Mouse (Mus musculus) CD4-positive, CD25-positive, alpha-beta regulatory T cell, adult 4 months (primary cell): ENCODE data around the gene Ccnt2. TPM values are rescaled to one million over a fixed set of nuclear protein-coding genes. Genes with fewer than 3 reads are reported as not detected.

Experiments used
- ATAC-seq: one replicate; pipeline ENCODE4 v1.8.0; 2017
- polyA plus RNA-seq, 2 experiments: library from polyadenylated mRNA; unstranded; fragments of 100-300 nt; shearing (Covaris generic); gene quantifications; one replicate each; pipeline ENCODE4 v1.2.1; 2017

Ccnt2 gene
- polyA plus RNA-seq, 2 experiments from 2014 or later, result 102 to 119 TPM

DNA sequence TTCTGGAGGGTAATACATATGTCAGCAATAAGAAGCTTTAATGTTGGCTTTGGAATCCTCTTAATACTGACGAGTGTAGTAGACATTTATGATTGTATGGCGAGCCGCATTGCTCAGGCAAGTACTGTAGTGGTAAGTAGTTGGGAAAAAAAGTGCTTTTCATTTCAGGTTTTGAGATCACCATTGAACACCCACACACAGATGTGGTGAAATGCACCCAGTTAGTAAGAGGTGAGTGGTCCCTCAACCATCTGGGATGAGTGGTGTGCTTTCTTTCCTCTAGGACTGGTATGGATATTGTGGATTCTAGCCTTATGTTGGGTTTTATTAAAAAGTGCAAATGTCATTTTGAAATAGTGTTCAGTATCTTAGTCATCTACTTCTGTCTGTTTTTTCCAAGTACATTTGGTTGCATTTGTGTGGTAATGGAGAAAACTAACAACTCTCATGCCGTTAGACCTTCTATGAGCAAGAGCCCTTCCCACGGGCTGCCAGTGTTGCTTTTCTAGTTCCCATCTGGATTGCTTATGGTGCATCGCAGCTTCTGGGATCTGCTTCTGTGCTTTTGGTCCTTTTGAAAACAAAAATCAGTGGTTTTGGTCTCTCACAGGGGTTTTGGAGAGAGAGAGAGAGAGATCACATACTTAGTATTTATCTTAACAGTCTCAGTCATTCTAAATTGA, 21.3 kb downstream of the Ccnt2 start:
- no peak for ATAC-seq

DNA sequence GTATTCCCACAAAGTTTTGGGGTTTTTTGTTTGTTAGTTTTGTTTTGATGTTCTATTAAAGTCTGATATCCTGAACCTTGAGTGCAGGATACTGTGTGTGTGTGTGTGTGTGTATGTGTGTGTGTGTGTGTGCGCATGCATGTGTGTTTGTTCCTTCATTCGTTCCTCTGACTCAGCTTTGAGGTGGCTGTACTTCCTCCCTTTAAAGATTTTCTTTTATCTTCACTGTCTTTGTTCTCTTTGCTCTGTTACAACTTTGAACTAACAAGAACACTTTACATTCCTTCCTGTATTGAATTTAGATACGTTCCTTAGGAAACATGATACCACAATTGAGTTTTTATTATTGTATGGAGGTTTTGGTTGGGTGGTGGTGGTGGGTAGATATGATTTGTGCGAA, 22.4 kb downstream of the Ccnt2 start:
- ATAC-seq, result peak; percentile 95

DNA sequence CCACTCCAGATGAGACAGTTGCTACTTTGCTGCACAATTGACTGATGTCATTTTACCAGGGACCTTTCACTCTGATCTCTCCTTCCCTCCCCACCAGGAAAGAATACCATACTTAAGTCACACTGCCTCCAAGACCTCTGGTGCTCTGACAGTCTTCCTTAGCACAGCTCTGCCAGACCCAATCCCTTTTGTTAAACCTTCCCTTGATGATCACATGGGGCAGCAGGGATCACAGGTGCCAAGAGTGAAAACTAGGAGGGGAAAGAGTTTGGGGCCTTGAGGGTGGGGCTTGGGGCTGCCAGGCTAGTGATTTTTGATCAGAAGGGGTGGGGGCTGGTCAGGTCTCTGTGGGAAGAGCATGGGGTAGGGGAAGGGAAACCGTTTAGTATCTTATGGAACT, 22.8 kb downstream of the Ccnt2 start:
- no peak for ATAC-seq

DNA sequence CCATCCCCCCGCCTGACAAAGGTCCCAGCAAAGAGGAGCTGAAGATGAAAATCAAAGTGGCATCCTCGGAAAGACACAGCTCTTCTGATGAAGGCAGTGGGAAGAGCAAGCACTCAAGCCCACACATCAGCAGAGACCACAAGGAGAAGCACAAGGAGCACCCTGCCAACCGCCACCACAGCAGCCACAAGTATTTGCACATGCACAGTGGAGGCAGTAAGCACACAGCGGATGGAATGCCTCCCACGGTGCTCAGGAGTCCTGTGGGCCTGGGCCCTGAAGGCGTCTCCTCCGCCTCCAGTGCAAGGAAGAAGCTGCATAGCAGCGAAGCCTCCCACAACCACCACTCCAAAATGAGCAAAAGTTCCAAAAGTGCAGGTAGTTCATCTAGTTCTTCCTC, 29.0 kb downstream of the Ccnt2 start:
- no peak for ATAC-seq

DNA sequence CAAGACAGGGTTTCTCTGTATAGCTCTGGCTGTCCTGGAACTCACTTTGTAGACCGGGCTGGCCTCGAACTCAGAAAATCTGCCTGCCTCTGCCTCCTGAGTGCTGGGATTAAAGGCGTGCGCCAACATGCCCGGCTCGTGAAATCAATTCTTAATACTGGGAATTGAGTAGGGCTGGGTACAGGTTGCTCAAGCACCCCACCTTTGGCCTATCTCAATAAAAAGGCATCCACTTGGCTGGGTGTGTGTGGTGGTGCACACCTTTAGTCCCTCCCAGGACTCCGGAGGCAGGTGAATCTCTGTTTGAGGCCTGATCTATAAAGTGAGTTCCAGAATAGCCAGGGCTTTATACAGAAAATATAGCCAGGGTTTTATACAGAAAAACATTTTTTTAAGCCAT, 34.7 kb downstream of the Ccnt2 start:
- ATAC-seq, result no peak

DNA sequence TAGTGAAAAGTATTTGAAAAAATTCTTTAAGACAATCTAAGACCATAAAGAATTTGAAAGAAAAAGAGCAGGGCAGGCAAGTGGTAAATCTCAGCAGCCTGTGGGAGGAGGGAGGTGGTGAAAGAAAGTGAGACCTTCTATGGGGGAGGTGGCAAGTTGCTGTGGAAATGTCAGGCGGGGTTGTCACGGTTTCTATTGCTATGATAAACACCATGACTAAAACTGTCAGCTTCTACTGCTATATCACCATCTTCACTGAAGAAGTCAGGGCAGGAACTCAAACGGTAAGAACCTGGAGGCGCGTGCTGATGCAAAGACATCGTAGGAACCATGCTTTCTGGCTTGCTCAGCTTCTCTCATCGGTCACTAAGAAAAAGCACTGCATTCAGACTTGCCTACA, 39.0 kb downstream of the Ccnt2 start:
- ATAC-seq, result peak; percentile 61

DNA sequence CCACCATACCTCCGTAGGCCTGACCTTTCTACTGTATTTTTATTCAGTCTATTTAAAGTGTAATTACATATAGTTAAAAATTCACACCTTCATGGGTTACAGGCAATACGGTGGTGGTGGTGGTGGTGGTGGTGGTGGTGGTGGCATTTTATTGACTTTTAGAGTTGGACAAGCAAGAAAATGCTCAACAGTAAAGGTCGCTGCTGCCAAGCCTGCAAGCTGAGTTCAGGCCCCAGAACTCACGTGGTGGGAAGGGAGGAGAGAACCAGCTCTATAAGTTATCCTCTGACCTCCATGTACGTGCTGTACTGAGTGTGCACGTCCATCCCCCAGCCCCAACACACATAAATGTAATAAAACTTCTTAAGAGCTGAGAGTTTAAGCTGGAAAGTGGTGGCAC, 42.4 kb downstream of the Ccnt2 start:
- no peak for ATAC-seq

DNA sequence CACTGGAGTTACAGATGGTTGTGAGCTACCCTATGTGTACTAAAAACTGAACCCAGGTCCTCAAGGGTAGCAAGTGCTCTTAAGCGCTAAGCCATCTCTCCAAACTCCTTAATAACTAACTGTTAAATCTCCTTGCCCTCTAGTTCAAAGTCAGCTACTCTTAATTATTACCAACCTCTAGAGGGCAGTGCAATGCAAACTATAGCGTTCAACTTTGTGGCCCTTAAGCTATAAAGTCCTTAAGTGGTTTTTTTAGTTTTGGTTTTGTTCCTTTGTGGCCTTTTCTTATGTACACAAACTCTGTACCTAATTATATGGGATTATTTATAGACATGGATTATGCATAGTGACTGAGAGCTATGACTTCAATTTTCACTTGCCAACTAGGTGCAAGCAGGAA, 53.4 kb downstream of the Ccnt2 start:
- ATAC-seq, result peak; percentile 76

DNA sequence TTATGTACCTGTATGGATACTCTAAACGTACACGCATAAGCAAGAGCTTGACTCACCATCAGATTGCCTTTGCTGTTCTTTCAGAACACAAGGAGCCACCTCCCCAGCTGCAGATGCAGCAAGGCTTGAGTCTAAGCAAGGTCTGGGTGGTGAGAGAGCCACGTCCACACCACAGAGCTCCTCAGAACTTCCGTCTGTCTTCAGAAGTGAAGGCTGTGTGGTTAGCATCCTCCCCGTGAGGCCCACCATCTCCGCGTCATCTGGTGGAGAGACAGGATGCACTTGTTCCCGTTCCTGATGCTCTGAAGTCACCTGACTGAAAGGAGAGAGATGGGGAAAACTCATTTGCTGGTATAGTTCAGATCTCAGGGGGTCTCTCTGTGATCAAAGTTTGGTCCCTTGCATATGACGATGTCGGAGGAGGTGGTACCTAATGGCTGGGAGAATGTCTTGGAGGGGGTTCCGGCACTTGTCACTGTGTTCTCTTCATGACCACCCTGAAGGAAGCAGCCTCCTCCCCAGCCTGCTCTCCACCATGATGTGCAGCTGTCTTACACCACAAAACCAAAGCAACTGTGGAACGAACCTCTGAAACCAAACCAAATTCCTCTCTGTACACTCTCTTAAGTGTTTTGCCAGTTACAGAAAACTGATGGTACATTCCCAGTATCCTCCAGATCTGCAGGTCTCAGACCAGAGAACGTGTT, 56.4 kb downstream of the Ccnt2 start:
- peak; percentile 85 for ATAC-seq

DNA sequence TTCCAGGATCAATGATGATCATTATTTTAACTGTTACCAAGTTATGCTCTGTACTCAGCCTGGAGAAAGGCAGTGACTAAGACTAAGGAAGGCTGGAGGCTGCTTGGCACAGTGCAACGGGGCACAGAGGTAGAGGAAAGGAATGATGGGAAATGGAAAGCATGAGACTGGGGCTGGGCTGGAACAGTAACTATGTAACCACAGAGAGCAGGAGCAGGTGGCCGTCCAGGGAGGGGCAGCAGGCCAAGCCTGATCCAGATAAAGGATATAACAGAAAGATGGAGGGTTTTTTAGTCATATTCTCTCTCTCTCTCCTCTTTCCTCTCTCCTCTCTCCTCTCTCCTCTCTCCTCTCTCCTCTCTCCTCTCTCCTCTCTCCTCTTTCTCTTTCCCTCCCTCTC, 59.8 kb downstream of the Ccnt2 start:
- no peak for ATAC-seq

DNA sequence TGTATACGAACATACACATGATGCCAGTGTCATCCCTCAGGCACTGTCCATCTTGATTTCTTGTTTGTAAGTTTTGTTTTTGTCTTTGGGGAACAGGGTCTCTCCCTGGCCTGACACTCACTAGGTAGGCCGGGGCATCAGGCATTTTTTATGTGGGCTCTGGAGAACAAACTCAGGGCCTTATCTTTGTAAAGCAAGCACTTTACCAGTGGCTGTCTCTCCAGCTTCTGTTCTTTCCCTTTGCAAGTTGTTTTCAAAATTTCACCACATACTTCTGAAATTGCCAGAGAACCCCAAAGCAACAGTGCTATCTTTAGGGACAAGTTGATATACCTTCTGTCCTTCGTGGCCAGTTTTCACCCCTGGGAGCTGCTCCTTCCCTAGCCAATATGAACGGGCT, 60.2 kb downstream of the Ccnt2 start:
- ATAC-seq, result no peak

DNA sequence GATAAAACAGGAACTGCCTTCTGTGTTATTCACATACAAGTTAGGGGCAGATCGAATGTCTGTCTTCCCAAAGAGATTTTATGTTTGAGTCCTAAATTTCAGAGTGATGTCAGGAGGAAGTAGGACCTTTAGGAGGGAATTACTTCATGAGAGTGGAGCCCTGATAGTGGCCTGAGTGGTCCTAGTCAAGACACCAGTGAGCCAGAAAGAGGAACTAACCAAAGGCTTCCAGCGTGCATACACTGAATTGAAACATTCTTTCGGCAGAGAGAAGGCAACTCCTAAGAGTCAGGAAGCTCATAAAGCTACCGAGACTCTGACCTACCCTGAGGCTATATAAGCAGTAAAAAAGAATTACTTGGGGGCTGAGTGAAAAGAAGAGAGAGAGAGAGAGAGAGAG, 62.7 kb downstream of the Ccnt2 start:
- no peak for ATAC-seq

DNA sequence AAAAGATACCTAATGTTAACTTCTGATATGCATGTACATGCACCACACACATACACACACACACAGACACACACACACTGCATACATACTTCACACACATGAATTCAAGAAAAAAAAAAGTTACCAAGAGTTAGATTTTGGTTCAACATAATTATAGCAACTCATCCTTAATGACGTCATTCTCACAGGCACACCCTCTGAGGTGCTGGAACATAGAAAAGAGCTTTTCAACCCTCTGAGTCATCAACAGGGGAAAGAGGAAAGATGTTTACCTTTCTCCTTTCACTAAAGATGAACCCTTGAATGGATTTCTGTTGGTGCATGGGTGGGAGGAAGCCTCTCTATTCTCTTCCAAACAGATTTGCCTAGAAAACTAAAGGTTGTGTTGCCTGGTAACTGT, 64.6 kb downstream of the Ccnt2 start:
- ATAC-seq, result no peak

DNA sequence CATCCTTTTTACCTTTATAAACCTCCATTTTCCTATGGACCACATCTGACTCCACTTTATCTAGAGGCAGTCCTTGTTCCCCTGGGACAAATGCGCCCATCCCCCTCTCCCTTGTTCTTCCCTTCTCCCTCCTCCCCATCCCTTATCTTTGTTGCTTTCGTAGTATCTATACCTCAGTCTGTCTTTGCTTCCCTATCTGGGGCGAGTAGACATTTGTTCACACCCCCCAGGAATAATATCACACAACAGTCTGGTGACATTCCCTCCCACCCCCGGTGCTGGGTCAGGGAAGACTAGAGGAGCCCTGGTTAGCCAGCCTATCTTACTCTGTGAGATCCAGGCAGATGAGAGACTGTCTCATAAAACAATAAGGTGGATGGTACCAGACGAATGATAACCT, 71.5 kb downstream of the Ccnt2 start:
- ATAC-seq, result no peak

DNA sequence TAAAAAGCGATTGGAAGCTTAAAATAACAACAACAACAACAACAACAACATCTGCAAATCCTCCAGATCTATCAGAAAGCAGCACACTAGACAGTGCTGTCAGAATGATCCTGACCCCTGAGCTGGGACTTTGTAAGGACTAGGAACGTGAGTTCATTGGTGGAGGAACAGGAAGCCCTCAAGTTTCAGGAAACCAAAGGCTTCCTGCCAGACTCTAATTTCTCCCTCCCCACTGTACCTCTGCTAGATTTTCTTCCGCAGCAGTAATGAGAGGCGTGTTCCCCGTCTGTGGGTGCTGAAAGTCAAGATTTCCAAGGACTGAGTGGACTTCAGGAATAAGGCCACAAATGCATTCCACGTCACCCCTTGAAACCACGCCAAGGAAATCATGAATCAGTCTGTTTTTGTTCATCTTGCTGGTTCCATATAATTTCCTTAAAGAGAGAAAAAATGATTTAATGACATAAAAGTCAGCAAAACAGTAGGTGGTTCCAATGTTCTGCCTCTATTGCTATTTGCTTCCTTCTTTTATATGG, 76.2 kb downstream of the Ccnt2 start:
- ATAC-seq, result peak; percentile 81

DNA sequence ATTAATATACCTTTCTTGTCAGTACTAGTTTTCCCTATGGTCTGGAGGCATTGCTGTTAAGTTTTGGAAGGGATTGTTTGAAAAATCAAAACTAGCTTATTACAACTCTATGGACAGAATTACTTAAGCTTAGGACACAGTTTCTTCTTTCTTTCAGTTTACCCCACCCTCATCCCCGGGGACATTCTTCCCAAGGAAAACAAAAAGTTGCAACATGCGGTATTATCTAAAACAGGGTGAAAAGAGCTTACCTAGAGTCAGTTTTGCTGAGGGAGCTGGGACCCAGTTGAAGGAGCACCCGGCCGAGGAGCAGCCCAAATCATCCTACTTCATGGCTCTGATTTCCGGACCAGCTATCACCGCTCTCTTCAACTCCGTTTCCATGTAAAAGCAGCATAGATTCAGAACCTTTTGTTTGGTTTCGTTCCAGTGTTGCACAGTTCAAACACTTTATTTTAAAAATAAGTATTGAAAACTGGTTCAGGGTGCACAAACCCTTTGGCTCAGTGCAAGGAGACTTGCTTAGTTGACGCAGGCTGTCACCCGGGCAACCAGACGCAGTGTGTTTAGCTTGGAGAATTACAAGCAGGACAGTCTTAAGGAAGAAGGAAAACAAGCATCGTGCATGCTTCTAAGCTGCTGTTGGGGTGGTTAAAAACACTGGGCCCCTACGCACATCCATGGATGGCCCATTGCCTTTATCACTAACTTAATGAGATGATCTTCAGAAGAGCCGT, 80.7 kb downstream of the Ccnt2 start, which contains the start of gene Map3k19:
Map3k19 (minus strand) TSS at position 546 of the 737 bp plus-strand sequence.
- no peak for ATAC-seq

Other genes starting within 250 kb of the Ccnt2 start
- under 1 TPM in 1 of 2 experiments, not detected in 1; 0.12 TPM for gene Tmem163, start 94.6 kb upstream of the Ccnt2 start, polyA plus RNA-seq
- under 1 TPM in 1 of 2 experiments, not detected in 1; 0.34 TPM for gene Acmsd, start 44.8 kb upstream of the Ccnt2 start, polyA plus RNA-seq
- gene Map3k19, start 80.9 kb downstream of the Ccnt2 start, polyA plus RNA-seq, result 1 to 10 TPM in 1 of 2 experiments, under 1 TPM in 1; 0.32 to 1.1 TPM
- 10 to 100 TPM; 60.2 to 85.7 TPM for gene Rab3gap1, start 94.6 kb downstream of the Ccnt2 start, polyA plus RNA-seq